Mouse (Mus musculus): ENCODE data around the gene Cdc37.

- TF ChIP-seq EP300 (IDR thresholded peaks at IDR 0.05; ENCODE audit: low read depth) (0 out of 2 replicates have a peak, but pooled peaks have one; percentile 56), CTCF (IDR thresholded peaks at IDR 0.05; ENCODE audit: low read depth) (no peak)
Measured at GRCm38 (mm10) chr9:21083324-21083723, 66.5 kb downstream of the Cdc37 start.
